Mouse (Mus musculus) urinary bladder, postnatal 4 days (tissue): ENCODE results near the gene Gpatch4.

ENCODE experiments used
- DNase-seq, 2 experiments: peaks; one replicate each; pipeline ENCODE4 v3.0.0; 2021 to 2022; ENCODE audit warnings: low spot score in 2 of 2

Gene Gpatch4

GRCm38 (mm10) chr3:88094126-88094525 is 51.2 kb downstream of the Gpatch4 start:
- DNase-seq = no peak

GRCm38 (mm10) chr3:88097666-88098065 is 54.8 kb downstream of the Gpatch4 start:
- no peak for DNase-seq

- no peak for DNase-seq
Observed at GRCm38 (mm10) chr3:88100251-88100650, 57.3 kb downstream of the Gpatch4 start.

GRCm38 (mm10) chr3:88101736-88102135 is 58.8 kb downstream of the Gpatch4 start:
- DNase-seq = no peak

GRCm38 (mm10) chr3:88102196-88102595 is 59.3 kb downstream of the Gpatch4 start:
- no peak for DNase-seq

- DNase-seq = no peak
Observed at GRCm38 (mm10) chr3:88102611-88103010, 59.7 kb downstream of the Gpatch4 start.
